Mouse (Mus musculus) forebrain, embryonic 12.5 days (tissue): ENCODE measurements at regions not wholly inside any gene's neighbourhood (a gene's known extent, or its start where the extent isn't known, plus 50 kb on each side); places are given as distances from the start of the nearest gene placed in this dataset.

Source experiments
- ATAC-seq: fragments of 200-750 bp; cut with Nextera tagmentation; 2 replicates; pipeline ENCODE4 v1.8.0; 2017; ENCODE audit warnings: moderate TSS enrichment; ENCODE audit not compliant: low FRiP score
- H3K27ac ChIP-seq: fragments of 300-500 bp; sonication (generic); 2 replicates; pipeline ENCODE4 v1.5.1; 2016; ENCODE audit warnings: mild to moderate bottlenecking
- H3K27me3 ChIP-seq: fragments of 300-500 bp; sonication (generic); 2 replicates; pipeline ENCODE4 v1.6.1; 2016; ENCODE audit warnings: mild to moderate bottlenecking
- H3K36me3 ChIP-seq: fragments of 300-500 bp; sonication (generic); replicated peaks from 2 replicates; pipeline ENCODE4 v1.6.1; 2016; ENCODE audit warnings: mild to moderate bottlenecking
- H3K4me1 ChIP-seq: fragments of 300-500 bp; sonication (generic); 2 replicates; pipeline ENCODE4 v1.6.1; 2016
- H3K4me2 ChIP-seq: fragments of 300-500 bp; sonication (generic); 2 replicates; pipeline ENCODE4 v1.6.1; 2016; ENCODE audit warnings: mild to moderate bottlenecking, moderate library complexity
- H3K4me3 ChIP-seq: fragments of 300-500 bp; sonication (generic); replicated peaks from 2 replicates; pipeline ENCODE4 v1.5.1; 2016; ENCODE audit warnings: mild to moderate bottlenecking
- H3K9ac ChIP-seq: fragments of 300-500 bp; sonication (generic); 2 replicates; pipeline ENCODE4 v1.6.1; 2016; ENCODE audit warnings: mild to moderate bottlenecking
- H3K9me3 ChIP-seq: fragments of 300-500 bp; sonication (generic); 2 replicates; pipeline ENCODE4 v1.6.1; 2016
- WGBS: fragments of 180-500 bp; shearing (Covaris S2); methylation state at CpG from one replicate; pipeline ENCODE4 v1.1.7; 2016; 5-methylcytosine and 5-hydroxymethylcytosine counted together

DNA sequence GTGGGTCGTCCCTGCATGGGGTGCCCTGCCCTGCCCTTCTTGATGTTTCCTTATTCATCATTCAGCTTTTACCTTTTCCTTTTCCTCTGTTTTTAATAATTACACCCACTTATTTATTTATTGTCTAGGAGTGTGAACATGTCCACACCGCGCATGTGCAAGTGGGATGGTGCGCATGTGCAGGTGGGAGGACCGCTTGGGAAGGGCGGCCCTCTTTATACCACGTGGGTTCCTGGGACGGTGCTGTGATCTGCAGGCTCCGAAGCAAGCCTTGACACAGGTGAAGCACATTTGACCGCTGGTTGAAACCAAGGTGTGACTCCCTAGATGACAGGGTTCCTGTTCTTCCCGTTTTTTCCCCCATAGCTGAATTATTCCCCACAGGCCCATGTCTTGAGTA is 60.0 kb downstream of the Syf2 start:
- Histone ChIP-seq H3K36me3 (no peaks in the 10 kb centered on the region), H3K27ac (no peak overlapping the region), H3K4me1 (peaks cover 9% of the 10 kb centered on the region; the same call in 1 of the 2 replicates), H3K4me3 (no peak overlapping the region), H3K4me2 (no peak overlapping the region), H3K9me3 (no peaks in the 10 kb centered on the region), H3K27me3 (peaks cover 25% of the 10 kb centered on the region; the same call in 1 of the 2 replicates), H3K9ac (no peak overlapping the region)
- no peak for ATAC-seq
- 88% methylated on average over 11 of the region's 11 CpGs for WGBS

DNA sequence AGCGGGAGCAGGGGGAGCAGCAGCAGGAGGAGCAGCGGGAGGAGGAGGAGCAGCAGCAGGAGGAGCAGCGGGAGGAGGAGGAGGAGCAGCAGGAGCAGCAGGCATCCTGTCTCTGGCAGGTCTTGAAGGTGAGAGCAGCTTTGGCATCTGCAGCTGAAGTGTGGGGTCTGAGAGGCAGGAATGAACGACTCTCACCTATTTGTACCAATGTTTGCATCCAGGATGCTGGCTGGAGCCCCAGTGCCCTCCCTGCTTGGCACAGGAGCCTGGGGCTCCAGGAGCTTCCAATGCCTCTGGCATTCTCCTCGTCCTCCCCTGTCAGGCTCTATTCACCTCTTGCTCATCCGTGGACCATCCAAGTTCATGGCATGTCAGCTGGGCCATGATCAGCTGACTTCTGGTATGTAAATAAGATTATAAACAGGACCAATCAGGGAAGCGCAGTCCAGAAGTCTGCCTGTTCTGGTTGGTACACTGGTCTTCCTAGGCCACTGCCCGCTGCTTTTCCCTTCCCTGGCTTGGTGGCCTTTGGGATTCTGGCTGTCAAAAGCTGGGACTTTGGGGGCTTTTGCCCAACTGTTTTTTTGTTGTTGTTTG is 62.9 kb downstream of the Syf2 start:
- Histone ChIP-seq H3K4me1 (peaks cover 9% of the 10 kb centered on the region; the same call in 1 of the 2 replicates), H3K9ac (no peak overlapping the region), H3K27ac (no peak overlapping the region), H3K4me3 (no peak overlapping the region), H3K9me3 (no peaks in the 10 kb centered on the region), H3K4me2 (no peak overlapping the region), H3K36me3 (no peaks in the 10 kb centered on the region), H3K27me3 (peaks cover 25% of the 10 kb centered on the region; the same call in 1 of the 2 replicates)
- no peak for ATAC-seq
- 60% methylated on average over 8 of the region's 8 CpGs for WGBS

DNA sequence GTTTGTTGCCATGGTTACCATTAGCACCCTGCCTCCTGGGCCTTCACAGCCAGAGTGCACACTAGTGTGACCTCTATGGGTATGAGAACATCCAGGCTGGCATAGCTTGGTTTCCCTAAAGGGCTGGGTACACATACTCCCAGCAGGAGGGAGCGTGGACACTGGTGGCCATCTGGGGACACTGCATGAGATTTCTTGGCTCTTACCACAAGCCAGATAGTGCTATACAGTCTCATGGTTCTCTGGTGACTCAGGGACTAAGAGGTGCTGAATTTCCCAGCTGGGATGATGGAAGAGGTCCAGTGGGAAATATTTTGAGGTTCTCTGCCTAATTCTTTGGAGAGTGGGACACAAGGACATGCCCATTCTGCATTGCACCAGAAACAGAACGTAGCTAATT is 63.5 kb downstream of the Syf2 start:
- no peak for ATAC-seq
- no peaks in the 10 kb centered on the region for H3K9me3 ChIP-seq
- H3K4me1 ChIP-seq, result peaks cover 9% of the 10 kb centered on the region; the same call in 1 of the 2 replicates
- WGBS, result 81% methylated on average over 2 of the region's 2 CpGs
- no peaks in the 10 kb centered on the region for H3K36me3 ChIP-seq
- H3K27me3 ChIP-seq, result peaks cover 25% of the 10 kb centered on the region; the same call in 1 of the 2 replicates
- no peak overlapping the region for H3K4me3 ChIP-seq
- H3K4me2 ChIP-seq, result no peak overlapping the region
- H3K9ac ChIP-seq, result no peak overlapping the region
- H3K27ac ChIP-seq, result no peak overlapping the region

DNA sequence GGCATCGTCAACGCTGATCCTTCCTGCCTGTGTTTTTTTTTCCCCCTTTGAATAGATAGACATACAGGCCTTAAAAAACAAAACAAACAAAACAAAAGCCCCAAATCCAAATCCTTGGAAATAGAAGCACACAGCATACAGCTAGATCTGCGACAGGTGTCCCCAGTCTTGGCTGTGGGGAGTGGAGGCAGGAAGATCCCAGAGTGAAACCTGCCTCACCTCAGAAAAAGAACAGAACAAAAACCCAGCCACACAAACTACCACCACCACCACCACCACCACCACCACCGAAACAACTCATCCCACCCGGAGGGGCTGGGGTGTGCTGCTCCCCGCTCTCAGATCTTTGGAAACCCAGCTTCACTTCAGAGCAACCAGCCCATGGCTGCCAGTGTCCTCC is 64.0 kb downstream of the Syf2 start:
- peaks cover 9% of the 10 kb centered on the region; the same call in 1 of the 2 replicates for H3K4me1 ChIP-seq
- H3K27ac ChIP-seq, result no peak overlapping the region
- H3K4me3 ChIP-seq, result no peak overlapping the region
- no peak for ATAC-seq
- 91% methylated on average over 6 of the region's 6 CpGs for WGBS
- H3K36me3 ChIP-seq, result no peaks in the 10 kb centered on the region
- H3K9ac ChIP-seq, result no peak overlapping the region
- H3K4me2 ChIP-seq, result no peak overlapping the region
- no peaks in the 10 kb centered on the region for H3K9me3 ChIP-seq
- peaks cover 25% of the 10 kb centered on the region; the same call in 1 of the 2 replicates for H3K27me3 ChIP-seq

DNA sequence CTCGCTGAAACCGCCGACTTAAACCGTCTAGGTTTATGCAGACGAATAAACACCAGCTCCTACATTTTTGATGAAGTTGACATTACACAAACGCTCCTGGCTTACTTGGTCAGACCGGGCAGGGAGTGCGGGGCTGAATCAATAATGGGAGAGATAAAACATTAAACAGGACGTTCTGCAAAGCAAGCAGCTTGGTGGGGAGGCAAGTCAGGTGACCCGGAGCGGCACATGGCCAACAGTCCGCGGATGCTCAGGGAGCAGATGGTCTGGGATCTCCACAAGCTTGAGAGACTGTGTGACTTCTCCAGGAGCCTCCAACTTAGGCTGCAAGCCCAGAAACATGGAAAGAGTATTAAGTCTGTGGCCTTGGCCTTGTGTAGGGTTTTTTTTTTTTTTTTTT is 64.4 kb downstream of the Syf2 start:
- no peak for ATAC-seq
- no peaks in the 10 kb centered on the region for H3K36me3 ChIP-seq
- H3K4me1 ChIP-seq, result peaks cover 6% of the 10 kb centered on the region; the same call in 1 of the 2 replicates
- H3K27me3 ChIP-seq, result peaks cover 25% of the 10 kb centered on the region; the same call in 1 of the 2 replicates
- no peak overlapping the region for H3K27ac ChIP-seq
- H3K4me3 ChIP-seq, result no peak overlapping the region
- H3K9ac ChIP-seq, result no peak overlapping the region
- H3K9me3 ChIP-seq, result no peaks in the 10 kb centered on the region
- H3K4me2 ChIP-seq, result no peak overlapping the region
- WGBS, result 80% methylated on average over 13 of the region's 13 CpGs

DNA sequence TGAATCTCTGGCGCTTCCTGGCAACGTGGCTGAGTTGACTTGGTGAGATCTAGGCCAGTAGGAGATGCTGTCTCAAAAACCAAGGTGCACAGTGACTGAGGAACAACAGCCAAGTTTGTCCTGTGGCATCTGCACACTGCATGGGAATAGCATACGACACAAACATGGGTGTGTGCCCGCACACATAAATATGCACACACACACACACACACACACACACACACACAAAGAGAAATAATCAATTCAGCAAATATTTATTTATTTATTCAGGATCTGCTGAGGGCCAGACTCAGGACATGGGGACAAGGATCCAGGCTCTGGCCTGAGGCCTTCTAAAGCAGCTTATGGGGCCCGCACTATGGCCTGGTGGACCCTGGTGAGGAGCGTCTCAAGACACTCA is 65.4 kb downstream of the Syf2 start:
- peaks cover 5% of the 10 kb centered on the region; the same call in 1 of the 2 replicates for H3K4me1 ChIP-seq
- H3K36me3 ChIP-seq, result no peaks in the 10 kb centered on the region
- H3K27ac ChIP-seq, result no peak overlapping the region
- H3K4me2 ChIP-seq, result no peak overlapping the region
- H3K9ac ChIP-seq, result no peak overlapping the region
- H3K27me3 ChIP-seq, result peaks cover 24% of the 10 kb centered on the region; the same call in 1 of the 2 replicates
- H3K9me3 ChIP-seq, result no peaks in the 10 kb centered on the region
- no peak overlapping the region for H3K4me3 ChIP-seq
- ATAC-seq, result no peak
- 92% methylated on average over 6 of the region's 6 CpGs for WGBS

DNA sequence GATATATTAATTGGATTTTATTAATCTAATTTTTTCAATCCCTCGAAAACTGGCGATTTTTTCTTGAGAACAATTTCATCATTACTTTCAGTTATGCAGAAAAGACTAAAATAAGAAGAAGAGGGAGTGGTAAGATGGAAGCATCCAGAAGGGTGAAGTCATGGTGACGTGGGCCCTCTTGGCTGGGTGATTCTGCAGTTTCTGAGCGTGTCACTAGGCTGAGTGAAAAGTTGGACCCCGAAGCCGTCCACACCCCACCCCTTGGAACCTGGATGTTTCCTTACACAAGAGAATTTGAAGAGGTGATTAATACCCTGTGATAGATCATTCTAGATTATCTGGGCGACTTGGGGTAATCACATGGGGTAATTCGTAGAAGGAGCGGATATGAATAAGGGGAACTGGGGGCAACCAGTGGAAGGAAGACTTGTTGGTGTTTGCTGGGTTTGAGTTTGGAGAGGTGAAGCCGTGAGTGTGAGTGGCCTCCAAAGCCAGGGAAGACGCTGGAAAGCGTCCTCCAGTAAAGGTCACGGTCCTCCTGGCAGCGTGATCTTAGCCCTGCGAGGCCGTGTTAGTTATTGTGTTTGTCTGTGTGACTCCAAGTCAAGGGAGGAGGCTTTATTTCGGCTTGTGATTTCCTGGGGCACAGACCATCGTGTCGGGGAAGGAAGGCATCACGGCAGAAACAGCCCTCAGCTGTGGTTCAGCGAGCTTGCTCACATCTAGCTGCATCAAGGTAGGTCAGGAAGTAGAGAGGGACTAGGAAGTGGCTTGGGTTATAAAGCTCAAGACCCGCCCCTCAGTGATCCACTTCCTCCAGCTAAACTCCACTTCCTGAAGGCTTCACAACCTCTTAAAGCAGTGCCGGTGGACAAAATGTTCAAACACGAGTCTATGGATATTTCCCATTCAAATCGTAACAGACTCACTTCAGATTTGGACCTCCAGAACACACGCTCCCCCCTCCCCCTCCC is 67.0 kb downstream of the Syf2 start:
- Histone ChIP-seq H3K9me3 (no peaks in the 10 kb centered on the region), H3K9ac (no peak overlapping the region), H3K36me3 (no peaks in the 10 kb centered on the region), H3K27me3 (peaks cover 10% of the 10 kb centered on the region; the same call in 1 of the 2 replicates), H3K4me1 (peaks cover 8% of the 10 kb centered on the region; the same call in 1 of the 2 replicates), H3K4me2 (no peak overlapping the region), H3K4me3 (no peak overlapping the region), H3K27ac (no peak overlapping the region)
- 92% methylated on average over 26 of the region's 26 CpGs for WGBS
- no peak for ATAC-seq

DNA sequence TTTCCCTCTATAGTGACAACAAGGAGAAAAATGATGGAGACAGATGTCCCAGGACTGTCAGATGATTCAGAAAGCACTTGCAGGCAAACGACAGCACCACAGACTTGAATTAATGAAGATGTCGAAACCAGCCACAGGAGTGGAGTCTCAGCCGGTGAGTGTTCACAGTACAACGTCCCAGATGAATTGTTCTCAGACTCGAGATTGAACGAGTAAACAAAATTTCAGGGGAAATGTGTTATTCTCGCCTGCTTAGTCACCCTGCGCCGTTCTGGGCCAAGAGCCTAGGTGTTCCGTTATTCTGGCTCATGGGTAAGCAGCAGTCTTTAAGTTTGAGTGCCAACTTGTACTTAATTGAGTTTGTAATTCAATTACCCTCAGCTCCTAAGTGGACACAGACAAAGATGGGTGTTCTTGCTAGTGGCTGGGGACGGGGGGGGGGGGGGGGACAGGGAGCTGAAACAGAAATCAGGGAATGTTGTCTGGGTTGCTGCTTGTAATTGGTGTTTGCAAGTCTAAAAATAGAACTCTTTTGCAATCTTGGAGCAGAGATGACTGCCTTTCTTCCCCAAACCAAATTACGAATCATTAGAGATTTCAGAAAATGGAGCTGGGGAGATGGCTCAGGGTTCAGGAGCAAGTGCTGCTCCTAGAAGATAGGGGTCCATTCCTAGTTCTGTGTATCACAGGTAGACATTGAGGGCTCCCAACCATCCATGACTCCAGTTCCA is 68.4 kb downstream of the Syf2 start:
- no peak overlapping the region for H3K4me2 ChIP-seq
- no peak overlapping the region for H3K27ac ChIP-seq
- H3K9ac ChIP-seq, result no peak overlapping the region
- WGBS, result 65% methylated on average over 12 of the region's 12 CpGs
- H3K4me1 ChIP-seq, result peaks cover 6% of the 10 kb centered on the region; the same call in 1 of the 2 replicates
- no peak overlapping the region for H3K4me3 ChIP-seq
- H3K36me3 ChIP-seq, result no peaks in the 10 kb centered on the region
- no peaks in the 10 kb centered on the region for H3K27me3 ChIP-seq
- H3K9me3 ChIP-seq, result no peaks in the 10 kb centered on the region
- no peak for ATAC-seq

DNA sequence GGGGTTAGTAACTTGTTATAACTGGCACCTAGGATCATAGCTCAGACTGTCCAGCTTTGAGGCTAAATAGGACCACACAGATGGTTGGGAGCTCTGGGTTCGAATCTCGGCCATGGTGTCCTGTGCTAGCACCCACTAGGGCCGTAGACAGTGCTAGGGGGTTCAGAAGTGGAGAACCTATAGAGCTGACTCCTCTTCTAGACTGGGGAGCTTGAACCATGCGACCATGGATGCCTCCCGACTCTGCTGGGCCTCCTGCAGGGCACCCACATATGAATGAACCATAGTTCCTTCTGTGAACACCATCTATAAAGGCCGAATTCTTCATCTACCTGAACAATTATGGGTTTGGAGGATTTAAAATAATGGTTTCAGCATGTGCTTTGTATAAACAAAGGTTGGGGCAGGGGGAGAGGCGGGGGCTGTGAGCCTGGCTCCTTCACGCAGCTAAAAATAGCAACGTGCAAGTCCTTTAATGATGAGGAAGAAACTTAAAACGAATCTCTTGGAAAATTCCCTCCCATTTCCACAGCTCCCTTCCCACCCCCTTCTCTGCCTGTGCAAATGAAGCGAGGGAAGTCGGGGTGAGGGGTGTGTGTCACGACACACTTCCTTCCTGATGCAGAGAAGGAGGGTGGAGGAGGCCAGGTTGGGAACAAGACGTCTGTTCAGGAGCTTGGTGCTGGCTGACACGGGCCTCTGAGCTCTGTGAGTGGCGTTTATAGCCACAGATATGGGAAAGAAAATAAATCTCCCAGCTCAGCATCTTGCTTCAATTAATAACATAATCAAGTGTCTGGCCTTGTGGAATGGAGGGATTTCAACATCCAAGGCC is 71.6 kb downstream of the Syf2 start:
- H3K27ac ChIP-seq, result no peak overlapping the region
- H3K4me1 ChIP-seq, result peaks cover 3% of the 10 kb centered on the region; the same call in 1 of the 2 replicates
- no peak overlapping the region for H3K9ac ChIP-seq
- ATAC-seq, result no peak
- H3K4me3 ChIP-seq, result no peak overlapping the region
- no peaks in the 10 kb centered on the region for H3K9me3 ChIP-seq
- no peaks in the 10 kb centered on the region for H3K36me3 ChIP-seq
- no peak overlapping the region for H3K4me2 ChIP-seq
- WGBS, result 67% methylated on average over 16 of the region's 16 CpGs
- H3K27me3 ChIP-seq, result no peaks in the 10 kb centered on the region

DNA sequence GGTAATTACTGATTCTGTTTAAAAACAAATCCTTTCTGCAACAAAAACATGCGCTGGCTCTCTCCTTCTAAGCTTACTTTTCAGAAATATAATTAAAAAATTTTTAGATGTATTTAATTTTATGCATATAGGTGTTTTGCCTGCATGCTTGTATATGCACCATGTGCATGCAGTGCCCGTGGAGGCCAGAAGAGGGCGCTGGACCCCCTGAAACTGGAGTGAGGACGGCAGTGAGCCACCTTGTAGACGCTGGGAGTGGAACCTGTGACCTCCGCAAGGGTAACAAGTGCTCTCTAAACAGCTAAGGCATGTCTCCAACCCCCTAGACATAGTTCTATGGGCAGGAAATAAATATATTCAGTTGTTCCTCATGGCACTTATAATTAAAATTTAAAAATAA is 80.7 kb downstream of the Syf2 start:
- 81% methylated on average over 6 of the region's 6 CpGs for WGBS
- H3K36me3 ChIP-seq, result no peaks in the 10 kb centered on the region
- H3K9me3 ChIP-seq, result peaks cover 5% of the 10 kb centered on the region; the same call in 1 of the 2 replicates
- H3K9ac ChIP-seq, result no peak overlapping the region
- peaks cover 9% of the 10 kb centered on the region for H3K27me3 ChIP-seq
- no peak for ATAC-seq
- peaks cover 4% of the 10 kb centered on the region for H3K4me1 ChIP-seq
- no peak overlapping the region for H3K4me2 ChIP-seq
- no peak overlapping the region for H3K4me3 ChIP-seq
- no peak overlapping the region for H3K27ac ChIP-seq

DNA sequence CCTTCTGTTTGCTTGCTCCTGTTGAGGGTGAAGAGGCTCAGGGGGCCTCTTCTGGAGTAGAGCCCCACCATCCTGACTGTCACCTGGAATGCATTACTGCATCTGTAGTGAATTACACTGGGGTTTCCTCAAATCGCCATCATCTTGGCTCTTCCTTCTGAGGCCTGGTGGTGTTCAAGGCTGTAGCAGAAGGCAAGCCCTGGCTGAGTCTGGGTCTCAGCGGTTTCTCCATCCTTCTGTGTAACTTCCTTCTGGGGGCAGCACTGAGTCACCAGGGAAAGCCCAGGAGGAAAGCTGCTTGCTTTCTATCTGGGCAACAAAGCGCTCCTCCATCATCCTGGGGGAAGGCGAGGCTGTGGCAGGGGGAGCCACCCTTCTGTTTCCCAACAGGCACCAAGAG is 82.2 kb downstream of the Syf2 start:
- H3K4me3 ChIP-seq, result no peak overlapping the region

More for the DNA sequence above, 82.2 kb downstream of the Syf2 start:
- Histone ChIP-seq H3K4me2 (no peak overlapping the region), H3K27ac (no peak overlapping the region), H3K27me3 (peaks cover 9% of the 10 kb centered on the region), H3K36me3 (no peaks in the 10 kb centered on the region), H3K4me1 (peaks cover 4% of the 10 kb centered on the region), H3K9ac (no peak overlapping the region), H3K9me3 (peaks cover 5% of the 10 kb centered on the region; the same call in 1 of the 2 replicates)
- ATAC-seq, result no peak
- 69% methylated on average over 4 of the region's 4 CpGs for WGBS
